ENCODE assay signal across 16 mouse cellular contexts in genomic region chr17:84434233-84434632, GRCm38 (mm10).
"Had no signal": no experiment of that assay in that cellular context is flagged by ENCODE, and none has a peak within 500 bp of the region (broad histone marks: within the 10 kb centered on the region; RNA-seq: fewer than 3 reads in every experiment).

No protein-coding gene starts in this region.

- H3K27ac ChIP-seq: neural tube, embryonic 12.5 days; neural tube, embryonic 13.5 days; neural tube, embryonic 15.5 days; stomach, embryonic 15.5 days; stomach, postnatal 0 days had no signal

- H3K27me3 ChIP-seq: neural tube, embryonic 12.5 days; neural tube, embryonic 13.5 days; neural tube, embryonic 15.5 days; stomach, embryonic 15.5 days had no signal

- H3K9me3 ChIP-seq: neural tube, embryonic 12.5 days; neural tube, embryonic 13.5 days; neural tube, embryonic 15.5 days; stomach, embryonic 15.5 days had no signal

- H3K4me2 ChIP-seq: neural tube, embryonic 12.5 days; neural tube, embryonic 13.5 days; neural tube, embryonic 15.5 days; stomach, embryonic 15.5 days had no signal

- DNase-seq: retina, postnatal 1 day; right cerebral cortex, adult 18-20 months; right cerebral cortex, postnatal 14 days; right cerebral cortex, postnatal 25 days; spleen, adult 18-20 months; thymus, adult 18-20 months; thymus, adult 2 months; thymus, postnatal 14 days; thymus, postnatal 25 days; thymus, postnatal 36 days; thymus, postnatal 4 days had no signal

- H3K9ac ChIP-seq: neural tube, embryonic 12.5 days; neural tube, embryonic 13.5 days; neural tube, embryonic 15.5 days; stomach, embryonic 15.5 days had no signal

- H3K4me1 ChIP-seq: neural tube, embryonic 12.5 days; neural tube, embryonic 13.5 days; neural tube, embryonic 15.5 days; stomach, embryonic 15.5 days had no signal

- H3K4me3 ChIP-seq: neural tube, embryonic 12.5 days; neural tube, embryonic 13.5 days; neural tube, embryonic 15.5 days; stomach, embryonic 15.5 days had no signal
